Mouse (Mus musculus) forebrain, embryonic 14.5 days (tissue): ENCODE measurements at regions not wholly inside any gene's neighbourhood (a gene's known extent, or its start where the extent isn't known, plus 50 kb on each side); places are given as distances from the start of the nearest gene placed in this dataset.

ENCODE experiments used
- ATAC-seq: fragments of 200-750 bp; cut with Nextera tagmentation; 2 replicates; pipeline ENCODE4 v1.8.0; 2017; ENCODE audit warnings: mild to moderate bottlenecking, moderate library complexity
- DNase-seq: peaks from one replicate; pipeline ENCODE4 v3.0.0-alpha.2; 2015; ENCODE audit warnings: low spot score
- H3K27ac ChIP-seq: fragments of 300-500 bp; sonication (generic); 2 replicates; pipeline ENCODE4 v1.5.1; 2014; ENCODE audit warnings: low read depth, mild to moderate bottlenecking, control low read depth, low read length, moderate library complexity
- H3K27me3 ChIP-seq: fragments of 300-500 bp; sonication (generic); replicated peaks from 2 replicates; pipeline ENCODE4 v1.6.1; 2014; ENCODE audit warnings: low read length, control low read depth, mixed read lengths; ENCODE audit not compliant: control insufficient read depth, insufficient read depth
- H3K36me3 ChIP-seq: fragments of 300-500 bp; sonication (generic); 2 replicates; pipeline ENCODE4 v1.6.1; 2014; ENCODE audit warnings: low read length, control low read depth; ENCODE audit not compliant: control insufficient read depth, insufficient read depth
- H3K4me1 ChIP-seq: fragments of 300-500 bp; sonication (generic); 2 replicates; pipeline ENCODE4 v1.6.1; 2014; ENCODE audit warnings: antibody characterized with exemption, low read length, control low read depth; ENCODE audit not compliant: control insufficient read depth, insufficient read depth
- H3K4me2 ChIP-seq: fragments of 300-500 bp; sonication (generic); 2 replicates; pipeline ENCODE4 v1.6.1; 2014; ENCODE audit warnings: mild to moderate bottlenecking, control low read depth, low read length
- H3K4me3 ChIP-seq: fragments of 300-500 bp; sonication (generic); 2 replicates; pipeline ENCODE4 v1.5.1; 2014; ENCODE audit warnings: low read depth, low read length, control low read depth
- H3K9ac ChIP-seq: fragments of 300-500 bp; sonication (generic); 2 replicates; pipeline ENCODE4 v1.6.1; 2014; ENCODE audit warnings: mild to moderate bottlenecking, low read length, control low read depth, moderate library complexity
- H3K9me3 ChIP-seq: fragments of 300-500 bp; sonication (generic); replicated peaks from 2 replicates; pipeline ENCODE4 v1.6.1; 2016; ENCODE audit warnings: low read length, control low read depth, mixed read lengths; ENCODE audit not compliant: control insufficient read depth
- WGBS: fragments of 180-500 bp; shearing (Covaris S2); extraction: QIAGEN DNeasy Blood & Tissue Kit; methylation state at CpG from one replicate; pipeline ENCODE4 v1.1.7; 2014; 5-methylcytosine and 5-hydroxymethylcytosine counted together

DNA sequence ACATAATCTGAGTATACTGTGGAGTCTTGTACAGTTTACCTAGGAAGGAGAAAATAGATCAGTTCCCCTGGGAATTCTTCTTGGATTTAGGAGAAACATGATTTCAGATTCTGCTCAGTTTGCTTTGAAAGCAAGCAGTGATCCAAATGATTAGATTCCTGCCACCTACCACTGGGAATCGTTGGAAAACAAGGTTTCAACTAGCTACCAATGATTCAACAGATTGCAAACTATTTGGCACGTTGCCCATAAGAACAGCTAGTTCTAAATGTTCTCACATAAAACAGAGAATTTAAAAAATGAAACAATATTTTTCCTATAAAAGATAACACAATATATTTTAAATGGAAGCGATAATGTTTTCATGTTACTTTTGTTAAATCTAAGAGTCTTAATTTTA, 54.8 kb downstream of the G6pd2 start:
- no peak overlapping the region for H3K4me2 ChIP-seq
- 51% methylated on average over 3 of the region's 3 CpGs for WGBS
- H3K9ac ChIP-seq = no peak overlapping the region
- H3K4me3 ChIP-seq = no peak overlapping the region
- H3K9me3 ChIP-seq = no peaks in the 10 kb centered on the region
- ATAC-seq (no peak), DNase-seq (peak; percentile 68)
- no peaks in the 10 kb centered on the region for H3K27me3 ChIP-seq
- no peaks in the 10 kb centered on the region for H3K4me1 ChIP-seq
- no peak overlapping the region for H3K27ac ChIP-seq
- H3K36me3 ChIP-seq = no peaks in the 10 kb centered on the region
